Mouse (Mus musculus) G1E (cell line): ENCODE measurements around the gene Adra1d. TPM values are rescaled to one million over a fixed set of nuclear protein-coding genes. Genes with fewer than 3 reads are reported as not detected.

Experiments
- ATAC-seq: 2 replicates; pipeline ENCODE4 v1.8.0; 2016; ENCODE audit warnings: mild to moderate bottlenecking; ENCODE audit not compliant: insufficient number of reproducible peaks, poor library complexity, low FRiP score, severe bottlenecking; ENCODE audit errors: extremely low read depth
- DNase-seq: peaks from one replicate; pipeline ENCODE4 v3.0.0; 2012; ENCODE audit warnings: low spot score
- H3K27me3 ChIP-seq: 2 replicates; pipeline ENCODE4 v1.6.1; 2012; ENCODE audit warnings: mild to moderate bottlenecking, low read length, inconsistent platforms; ENCODE audit not compliant: insufficient read depth
- H3K36me3 ChIP-seq: replicated peaks from 2 replicates; pipeline ENCODE3; 2012; ENCODE audit warnings: mild to moderate bottlenecking, inconsistent platforms
- H3K4me1 ChIP-seq: 2 replicates; pipeline ENCODE4 v1.6.1; 2012; ENCODE audit warnings: low read depth, low read length, inconsistent platforms, mixed read lengths; ENCODE audit not compliant: insufficient read depth
- H3K4me3 ChIP-seq: 2 replicates; pipeline ENCODE4 v1.5.1; 2012; ENCODE audit warnings: low read depth, mild to moderate bottlenecking, inconsistent platforms, low read length, moderate library complexity, mixed read lengths
- H3K9me3 ChIP-seq: replicated peaks from 2 replicates; pipeline ENCODE4 v1.6.1; 2012; ENCODE audit warnings: inconsistent platforms
- CTCF ChIP-seq: IDR thresholded peaks from 2 replicates; pipeline ENCODE4 v1.5.1; 2012; ENCODE audit warnings: low read depth, low read length, inconsistent platforms, mixed read lengths
- GATA1 ChIP-seq: IDR thresholded peaks from 2 replicates; pipeline ENCODE4 v1.6.1; 2012; ENCODE audit warnings: borderline replicate concordance, low read length, inconsistent platforms, mixed read lengths
- GATA2 ChIP-seq: IDR thresholded peaks from 2 replicates; pipeline ENCODE4 v1.6.1; 2012; ENCODE audit warnings: low read depth, low read length, inconsistent platforms, borderline replicate concordance
- POLR2AphosphoS5 ChIP-seq: IDR thresholded peaks from 2 replicates; pipeline ENCODE4 v1.6.1; 2012; ENCODE audit warnings: low read depth, low read length, inconsistent platforms; ENCODE audit not compliant: insufficient replicate concordance
- TAL1 ChIP-seq: conservative IDR thresholded peaks from 2 replicates; pipeline ENCODE4 v1.6.1; 2012; ENCODE audit warnings: low read depth, low read length, inconsistent platforms, mixed read lengths
- polyA plus RNA-seq: library from polyadenylated mRNA; stranded (reverse); fragments of >175 nt; gene quantifications from 2 replicates; pipeline ENCODE4 v1.2.3, GENCODE M21; 2012
- total RNA-seq, 2 experiments: library from RNA; stranded (forward) in 1 of 2; stranded (reverse) in 1 of 2; fragments of 200-1000 nt in 1 of 2; fragments of >200 nt in 1 of 2; fragmentation: Nextera tagmentation in 1 of 2; gene quantifications; 2 replicates each; pipeline ENCODE4 v1.2.3; 2014 to 2017

Adra1d gene
- total and polyA plus RNA-seq, 3 experiments: not detected

DNA sequence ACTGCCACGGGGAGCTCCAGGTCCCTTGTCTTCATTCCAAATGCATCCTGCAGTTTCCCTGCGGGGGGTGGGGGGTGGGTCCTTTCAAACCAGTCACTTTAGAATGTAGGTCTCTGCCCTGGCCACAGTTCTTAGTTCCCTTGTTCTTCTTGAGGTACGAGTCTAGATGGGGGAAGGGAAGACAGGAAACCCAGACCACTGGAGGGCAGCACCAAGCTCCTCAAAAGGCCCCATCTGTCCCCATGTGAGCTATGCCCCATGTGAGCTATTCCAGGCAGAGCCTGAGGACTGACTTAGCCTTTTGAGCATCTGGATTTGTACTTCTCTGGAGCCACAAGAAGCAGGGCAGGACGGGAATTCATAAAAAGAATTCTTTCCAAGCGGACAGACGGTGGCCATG is 19.6 kb downstream of the Adra1d start:
- ATAC-seq: no peak
- no peak for DNase-seq

DNA sequence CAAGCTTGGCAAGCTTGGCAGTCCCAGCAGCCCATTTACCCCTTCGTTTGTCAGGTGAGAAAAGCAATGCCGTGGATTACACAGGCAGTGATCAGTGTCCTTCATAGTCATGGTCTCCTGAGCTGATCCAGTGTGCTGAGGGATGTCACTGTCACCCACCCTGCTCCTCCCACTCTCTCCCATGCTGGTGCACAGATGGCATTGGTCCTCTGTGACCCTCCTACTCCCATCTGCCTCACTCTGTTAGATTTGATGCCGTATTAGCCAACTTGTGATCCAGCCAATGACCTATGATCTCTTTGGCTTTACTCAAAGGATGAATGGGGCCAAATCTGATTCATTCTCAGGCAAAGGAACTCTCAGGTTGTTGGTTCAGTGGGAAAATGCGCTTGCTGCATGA is 20.4 kb downstream of the Adra1d start:
- no peaks in the 10 kb centered on the region for H3K9me3 ChIP-seq
- H3K4me3 ChIP-seq: no peak overlapping the region
- H3K4me1 ChIP-seq: no peaks in the 10 kb centered on the region
- DNase-seq (no peak), ATAC-seq (no peak)
- no peak for TF ChIP-seq TAL1
- no peak for TF ChIP-seq GATA1
- TF ChIP-seq GATA2: no peak
- no peak for TF ChIP-seq POLR2AphosphoS5
- no peak for TF ChIP-seq CTCF
- peaks cover 6% of the 10 kb centered on the region; the same call in 1 of the 2 replicates for H3K27me3 ChIP-seq
- no peaks in the 10 kb centered on the region for H3K36me3 ChIP-seq

More for the DNA sequence above, 19.6 kb downstream of the Adra1d start:
- peaks cover 6% of the 10 kb centered on the region; the same call in 1 of the 2 replicates for H3K27me3 ChIP-seq
- H3K4me1 ChIP-seq: no peaks in the 10 kb centered on the region
- no peak overlapping the region for H3K4me3 ChIP-seq
- TF ChIP-seq POLR2AphosphoS5 (no peak), GATA2 (no peak), CTCF (no peak), GATA1 (no peak), TAL1 (no peak)
- no peaks in the 10 kb centered on the region for H3K9me3 ChIP-seq
- H3K36me3 ChIP-seq: no peaks in the 10 kb centered on the region

DNA sequence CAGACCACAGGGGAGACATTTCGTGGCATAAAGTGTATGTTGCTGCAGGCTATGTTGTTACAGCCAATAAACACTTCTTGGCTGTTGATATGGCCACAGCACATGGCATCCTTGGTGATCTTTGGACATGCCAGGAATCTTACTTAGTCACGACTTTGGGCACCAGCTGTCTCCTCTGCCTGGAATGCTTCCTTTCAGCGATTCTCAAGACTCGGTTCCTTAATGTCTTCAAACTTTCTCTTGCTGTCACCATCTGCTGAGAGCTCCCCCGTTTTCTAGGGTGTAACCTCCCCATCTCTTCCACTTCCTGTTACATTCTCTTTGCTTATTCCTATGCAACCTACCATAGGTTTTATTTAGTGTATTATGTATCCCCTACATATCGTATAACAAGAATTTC is 22.3 kb downstream of the Adra1d start:
- H3K9me3 ChIP-seq: no peaks in the 10 kb centered on the region
- DNase-seq (no peak), ATAC-seq (no peak)
- no peaks in the 10 kb centered on the region for H3K4me1 ChIP-seq
- no peak for TF ChIP-seq GATA1
- TF ChIP-seq TAL1: no peak
- no peak for TF ChIP-seq POLR2AphosphoS5
- TF ChIP-seq GATA2: no peak
- TF ChIP-seq CTCF: no peak
- H3K36me3 ChIP-seq: no peaks in the 10 kb centered on the region
- H3K4me3 ChIP-seq: no peak overlapping the region
- peaks cover 8% of the 10 kb centered on the region; the same call in 1 of the 2 replicates for H3K27me3 ChIP-seq

DNA sequence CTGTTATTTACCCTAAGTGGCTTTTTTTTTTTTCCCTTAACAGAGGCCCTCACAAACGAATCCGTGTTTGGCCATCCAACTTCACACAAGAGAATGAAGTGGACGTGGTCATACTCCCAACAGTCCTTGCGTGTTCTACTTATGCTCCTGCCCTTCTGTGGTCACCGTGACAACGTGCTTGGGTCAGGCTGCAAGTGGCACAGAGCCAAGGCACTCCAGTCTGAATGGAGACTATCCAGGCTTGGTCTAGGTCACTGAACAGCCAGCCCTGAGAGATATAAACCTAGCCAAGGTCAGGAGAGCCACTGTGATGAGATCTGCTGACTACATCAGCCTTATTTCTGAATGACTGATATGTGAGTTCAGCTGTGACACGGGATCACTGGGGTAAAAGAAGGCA is 23.7 kb downstream of the Adra1d start:
- Histone ChIP-seq H3K9me3 (no peaks in the 10 kb centered on the region), H3K4me3 (no peak overlapping the region), H3K36me3 (no peaks in the 10 kb centered on the region), H3K27me3 (0 out of 2 replicates have a peak, but pooled peaks cover 2% of the 10 kb centered on the region), H3K4me1 (no peaks in the 10 kb centered on the region)
- DNase-seq (no peak), ATAC-seq (no peak)
- TF ChIP-seq CTCF (no peak), TAL1 (no peak), GATA2 (no peak), POLR2AphosphoS5 (no peak), GATA1 (no peak)

DNA sequence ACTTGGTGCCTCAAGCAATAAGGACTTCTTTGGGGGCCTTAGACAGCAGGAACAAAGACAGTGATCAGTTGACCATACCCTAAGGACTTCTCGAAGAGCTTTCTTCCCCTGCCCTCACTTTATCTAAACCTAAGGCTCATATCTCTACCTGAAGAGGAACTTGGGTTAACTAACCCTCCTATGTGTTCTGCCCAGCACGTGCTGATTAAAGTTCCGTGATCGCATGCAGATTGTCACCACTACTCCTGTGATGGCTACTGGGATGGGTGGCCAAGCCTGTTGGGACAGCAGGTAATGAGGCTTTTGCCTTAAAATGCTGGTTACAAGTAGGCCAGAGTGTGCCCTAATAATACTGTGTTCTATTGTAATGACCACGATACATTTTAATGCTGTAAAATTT is 26.9 kb downstream of the Adra1d start:
- H3K36me3 ChIP-seq: no peaks in the 10 kb centered on the region
- H3K4me1 ChIP-seq: no peaks in the 10 kb centered on the region
- DNase-seq (no peak), ATAC-seq (no peak)
- 0 out of 2 replicates have a peak, but pooled peaks cover 2% of the 10 kb centered on the region for H3K27me3 ChIP-seq
- TF ChIP-seq GATA1 (no peak), GATA2 (no peak), TAL1 (no peak)
- H3K9me3 ChIP-seq: no peaks in the 10 kb centered on the region
- H3K4me3 ChIP-seq: no peak overlapping the region

DNA sequence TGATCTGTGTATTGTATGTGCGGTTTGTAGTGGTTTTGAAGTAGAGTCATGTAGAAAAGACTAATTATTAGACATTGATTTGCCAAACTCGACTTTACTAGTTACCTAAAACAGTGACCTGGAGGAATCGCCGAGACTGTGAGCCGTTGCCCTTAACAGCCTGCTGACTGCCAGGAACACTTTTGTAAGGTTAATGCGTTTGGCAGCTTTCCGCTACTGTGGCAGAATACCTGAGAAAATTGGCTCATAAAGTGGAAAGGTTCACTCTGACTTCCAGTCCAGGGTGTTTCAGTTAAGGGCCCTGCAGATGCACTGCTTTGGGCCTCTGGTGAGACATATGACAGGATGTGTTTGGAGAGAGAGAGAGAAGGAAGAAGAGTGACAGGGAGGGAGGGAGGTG is 30.8 kb downstream of the Adra1d start:
- TF ChIP-seq GATA2 (no peak), TAL1 (no peak), CTCF (no peak), POLR2AphosphoS5 (no peak), GATA1 (no peak)
- Histone ChIP-seq H3K9me3 (no peaks in the 10 kb centered on the region), H3K4me1 (no peaks in the 10 kb centered on the region), H3K4me3 (no peak overlapping the region), H3K27me3 (peaks cover 5% of the 10 kb centered on the region; the same call in 1 of the 2 replicates), H3K36me3 (no peaks in the 10 kb centered on the region)
- ATAC-seq (no peak), DNase-seq (no peak)

DNA sequence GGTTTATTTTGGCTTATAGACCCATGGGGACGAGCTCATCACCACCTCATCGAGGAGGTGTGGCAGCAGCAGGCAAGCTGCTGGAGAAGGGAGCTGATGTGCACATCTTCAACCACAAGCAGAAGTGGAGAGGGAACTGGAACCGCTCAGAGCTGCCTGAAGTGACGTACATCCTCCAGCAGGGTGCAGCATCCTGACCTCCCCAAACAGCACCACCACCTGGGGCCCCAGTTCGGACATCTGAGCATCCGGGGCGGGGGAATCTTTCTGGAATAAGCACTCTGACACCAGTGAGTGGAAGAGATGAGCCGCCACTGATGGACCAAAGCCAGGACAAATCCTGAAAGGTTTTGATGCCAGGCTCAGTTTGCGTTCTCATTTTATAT is 31.5 kb downstream of the Adra1d start:
- DNase-seq (no peak), ATAC-seq (peak; percentile 54)
- H3K9me3 ChIP-seq: no peaks in the 10 kb centered on the region
- no peaks in the 10 kb centered on the region for H3K4me1 ChIP-seq
- TF ChIP-seq GATA2 (no peak), GATA1 (no peak), TAL1 (no peak), CTCF (no peak), POLR2AphosphoS5 (no peak)
- peaks cover 5% of the 10 kb centered on the region; the same call in 1 of the 2 replicates for H3K27me3 ChIP-seq
- no peaks in the 10 kb centered on the region for H3K36me3 ChIP-seq
- no peak overlapping the region for H3K4me3 ChIP-seq
